Mouse (Mus musculus): ENCODE data around the gene Kcne1.

GRCm38 (mm10) chr16:92348941-92349340, 10.3 kb downstream of the Kcne1 start:
- TF ChIP-seq CTCF (IDR thresholded peaks at IDR 0.05; ENCODE audit: borderline replicate concordance, extremely low read depth, insufficient read depth, insufficient read length) = no peak
- TF ChIP-seq POLR2A (IDR thresholded peaks at IDR 0.05; ENCODE audit: borderline replicate concordance, extremely low read depth, insufficient read depth, insufficient read length, poor library complexity, severe bottlenecking) = no peak
